9 mouse cellular contexts compared by ENCODE assay signal in the genomic region with DNA sequence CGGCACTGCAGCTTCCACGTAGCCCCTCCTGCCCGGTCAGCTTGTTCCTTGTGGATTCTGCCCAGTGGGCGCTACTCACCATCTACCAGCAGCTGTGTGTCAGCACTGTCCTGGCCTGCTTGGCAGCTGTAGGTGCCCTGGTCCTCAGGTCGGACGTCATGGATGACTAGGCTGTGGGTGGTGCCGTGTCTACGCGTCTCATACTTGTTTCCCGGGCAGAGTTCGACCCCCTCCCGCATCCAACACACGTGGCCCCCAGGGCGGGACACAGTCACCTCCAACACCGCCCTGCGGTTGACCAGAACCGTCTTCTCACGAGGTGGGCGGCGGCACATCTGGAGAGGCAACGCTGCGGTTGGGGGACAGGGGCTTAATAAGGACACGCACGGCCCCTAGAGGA. TPM values are rescaled to one million over a fixed set of nuclear protein-coding genes. Genes with fewer than 3 reads are reported as not detected.
DNase-seq lines count a peak whose midpoint lies in the region; ATAC-seq and TF ChIP-seq lines count a peak whose summit lies in the region.
"Had no signal": no experiment of that assay in that cellular context is flagged by ENCODE, and none has a peak within 500 bp of the region (broad histone marks: within the 10 kb centered on the region; RNA-seq: fewer than 3 reads in every experiment).

No protein-coding gene starts in this region.

- peaks cover 29% of the 10 kb centered on the region for H3K36me3 ChIP-seq in embryonic facial prominence, embryonic 12.5 days
- peaks cover 20% of the 10 kb centered on the region; the same call in 1 of the 2 replicates for H3K36me3 ChIP-seq in midbrain, embryonic 15.5 days (replicated peaks)
- no peaks in the 10 kb centered on the region for H3K36me3 ChIP-seq in thymus, adult 2 months (ENCODE audit: control insufficient read depth, insufficient read depth, low read length)

- peak overlapping the region; percentile 52 for H3K4me3 ChIP-seq in embryonic facial prominence, embryonic 12.5 days
- H3K4me3 ChIP-seq in midbrain, embryonic 15.5 days, result 0 out of 2 replicates have a peak overlapping the region, but pooled peaks have one; percentile 44
- H3K4me3 ChIP-seq in thymus, adult 2 months (ENCODE audit: control insufficient read depth, insufficient read depth, low read length), result no peak overlapping the region

- 6% methylated on average over 24 of the region's 24 CpGs for WGBS in embryonic facial prominence, embryonic 12.5 days
- WGBS in midbrain, embryonic 15.5 days, result 7% methylated on average over 24 of the region's 24 CpGs
- 7% methylated on average over 24 of the region's 24 CpGs for WGBS in thymus, adult 2 months

- H3K4me1 ChIP-seq in embryonic facial prominence, embryonic 12.5 days, result peaks cover 16% of the 10 kb centered on the region
- H3K4me1 ChIP-seq in midbrain, embryonic 15.5 days, result peaks cover 29% of the 10 kb centered on the region
- H3K4me1 ChIP-seq in thymus, adult 2 months (replicated peaks; ENCODE audit: control insufficient read depth, insufficient read depth, low read length), result peaks cover 6% of the 10 kb centered on the region; the same call in 1 of the 2 replicates

- no peak for DNase-seq in frontal cortex, postnatal 10 days (ENCODE audit: low spot score in 2 of 2)
- peak; percentile 41 for DNase-seq in kidney, adult 18-20 months
- no peak for DNase-seq in frontal cortex, postnatal 25 days (ENCODE audit: low spot score in 2 of 2)
- DNase-seq in thymus, adult 2 months, result no peak
- no peak for DNase-seq in cerebellum, adult 18-20 months

- no peaks in the 10 kb centered on the region for H3K9me3 ChIP-seq in embryonic facial prominence, embryonic 12.5 days
- no peaks in the 10 kb centered on the region for H3K9me3 ChIP-seq in midbrain, embryonic 15.5 days

- 0 out of 2 replicates have a peak overlapping the region, but pooled peaks have one; percentile 44 for H3K9ac ChIP-seq in embryonic facial prominence, embryonic 12.5 days
- no peak overlapping the region for H3K9ac ChIP-seq in midbrain, embryonic 15.5 days

- ATAC-seq in frontal cortex, adult (ENCODE audit: low TSS enrichment), result 0 out of 2 replicates have a peak, but pooled peaks have one; percentile 10
- ATAC-seq in embryonic facial prominence, embryonic 12.5 days (ENCODE audit: insufficient number of reproducible peaks, insufficient read depth, low FRiP score, low TSS enrichment), result no peak
- ATAC-seq in midbrain, embryonic 15.5 days (replicated peaks), result 0 out of 2 replicates have a peak, but pooled peaks have one; percentile 16

- no peak for TF ChIP-seq CTCF in thymus, adult 2 months (IDR thresholded peaks at IDR 0.05; ENCODE audit: borderline replicate concordance, control insufficient read depth, extremely low read depth, insufficient read depth, low read length, poor library complexity)

- no peak for TF ChIP-seq POLR2A in thymus, adult 2 months (IDR thresholded peaks at IDR 0.05; ENCODE audit: control insufficient read depth, extremely low read depth, insufficient read depth, low read length, poor library complexity)

- no peak overlapping the region for H3K27ac ChIP-seq in embryonic facial prominence, embryonic 12.5 days
- H3K27ac ChIP-seq in midbrain, embryonic 15.5 days, result no peak overlapping the region
- H3K27ac ChIP-seq in thymus, adult 2 months (ENCODE audit: control insufficient read depth, insufficient read depth, low read length), result no peak overlapping the region

- peak overlapping the region; percentile 85 for H3K4me2 ChIP-seq in embryonic facial prominence, embryonic 12.5 days (replicated peaks)
- peak overlapping the region; percentile 77 for H3K4me2 ChIP-seq in midbrain, embryonic 15.5 days

- H3K27me3 ChIP-seq in embryonic facial prominence, embryonic 12.5 days, result peaks cover 71% of the 10 kb centered on the region
- H3K27me3 ChIP-seq in midbrain, embryonic 15.5 days (replicated peaks), result peaks cover 48% of the 10 kb centered on the region
- peaks cover 12% of the 10 kb centered on the region; the same call in 1 of the 2 replicates for H3K27me3 ChIP-seq in thymus, adult 2 months (ENCODE audit: control insufficient read depth, insufficient read depth, low read length)

RNA-seq across cellular contexts. Expression of gene Tmem198, which starts 7.2 kb away (rescaled TPM):
- 2.5 and 3.1 TPM in 2 replicates for polyA plus RNA-seq in embryonic facial prominence, embryonic 12.5 days (2016; fragmentation: Nextera tagmentation; extraction: Ambion mirVana)
- polyA plus RNA-seq in midbrain, embryonic 15.5 days (2015; fragmentation: Nextera tagmentation; extraction: Ambion mirVana), result 59.2 and 60.0 TPM in 2 replicates
- polyA plus RNA-seq in thymus, adult 2 months (2012; rRNA removed), result 3.0 and 3.5 TPM in 2 replicates

RNA-seq across cellular contexts. Expression of gene Chpf, which starts 7.5 kb away (rescaled TPM):
- polyA plus RNA-seq in embryonic facial prominence, embryonic 12.5 days (2016; fragmentation: Nextera tagmentation; extraction: Ambion mirVana), result 32.5 and 33.5 TPM in 2 replicates
- 42.3 and 45.8 TPM in 2 replicates for polyA plus RNA-seq in midbrain, embryonic 15.5 days (2015; fragmentation: Nextera tagmentation; extraction: Ambion mirVana)
- polyA plus RNA-seq in thymus, adult 2 months (2012; rRNA removed), result 38.7 and 43.7 TPM in 2 replicates

RNA-seq across cellular contexts. Expression of gene Obsl1, which starts 19.7 kb away (rescaled TPM):
- 101 and 104 TPM in 2 replicates for polyA plus RNA-seq in embryonic facial prominence, embryonic 12.5 days (2016; fragmentation: Nextera tagmentation; extraction: Ambion mirVana)
- 29.3 and 31.9 TPM in 2 replicates for polyA plus RNA-seq in midbrain, embryonic 15.5 days (2015; fragmentation: Nextera tagmentation; extraction: Ambion mirVana)
- 17.9 and 23.1 TPM in 2 replicates for polyA plus RNA-seq in thymus, adult 2 months (2012; rRNA removed)

RNA-seq across cellular contexts. Expression of gene Inha, which starts 20.3 kb away (rescaled TPM):
- 11.7 and 11.8 TPM in 2 replicates for polyA plus RNA-seq in embryonic facial prominence, embryonic 12.5 days (2016; fragmentation: Nextera tagmentation; extraction: Ambion mirVana)
- polyA plus RNA-seq in midbrain, embryonic 15.5 days (2015; fragmentation: Nextera tagmentation; extraction: Ambion mirVana), result 24.3 and 24.5 TPM in 2 replicates
- 9.6 and 19.9 TPM in 2 replicates for polyA plus RNA-seq in thymus, adult 2 months (2012; rRNA removed)
- polyA plus RNA-seq: erythroblast, embryonic 14.5 days had no signal

RNA-seq across cellular contexts. Expression of gene Stk11ip, which starts 34.8 kb away (rescaled TPM):
- 28.0 and 28.7 TPM in 2 replicates for polyA plus RNA-seq in embryonic facial prominence, embryonic 12.5 days (2016; fragmentation: Nextera tagmentation; extraction: Ambion mirVana)
- polyA plus RNA-seq in midbrain, embryonic 15.5 days (2015; fragmentation: Nextera tagmentation; extraction: Ambion mirVana), result 25.7 and 27.7 TPM in 2 replicates
- 73.2 and 93.0 TPM in 2 replicates for polyA plus RNA-seq in thymus, adult 2 months (2012; rRNA removed)

Comparison
In these comparisons a context has a peak if more than half of its experiments do, and no peak if none do; other contexts are left out.
1. RNA of gene Tmem198, which starts 7.2 kb away (polyA plus RNA-seq): 59.2 to 60.0 TPM in midbrain, embryonic 15.5 days; 3.0 to 3.5 TPM in thymus, adult 2 months and 2.5 to 3.1 TPM in embryonic facial prominence, embryonic 12.5 days; every median in the first group is over 10 times any median in the second.